Mouse (Mus musculus) spleen, embryonic (tissue): ENCODE measurements around the gene Cytip.

ENCODE experiments used
- CTCF ChIA-PET: fragments of 350-600 bp; sonication (Branson Sonifier 250); formaldehyde crosslinking; loops from one replicate; lab custom pipeline; 2022; lab: Charles Lee

Cytip gene

DNA sequence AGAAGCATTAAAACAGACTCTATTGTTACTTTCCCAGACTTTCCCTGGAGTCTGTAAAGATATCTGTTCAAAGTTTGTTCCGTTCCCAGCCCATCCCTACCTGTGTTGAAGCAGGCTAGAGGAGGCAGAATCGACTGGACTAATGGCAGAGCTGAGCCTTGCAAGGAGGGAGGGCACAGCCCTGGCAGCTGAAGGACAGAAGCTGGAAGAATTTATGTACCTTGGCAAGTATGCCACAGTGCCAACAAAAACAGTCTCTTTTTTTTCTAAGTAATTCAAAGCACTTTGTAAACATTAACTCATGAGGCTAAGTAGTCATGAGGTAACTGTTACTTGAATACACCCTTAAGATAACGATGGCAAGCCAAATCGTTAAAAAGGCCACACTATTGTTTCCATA, at the start of gene Cytip:
Cytip (minus strand) TSS at position 187 of the 400 bp plus-strand sequence.
- CTCF ChIA-PET: no interaction called here

DNA sequence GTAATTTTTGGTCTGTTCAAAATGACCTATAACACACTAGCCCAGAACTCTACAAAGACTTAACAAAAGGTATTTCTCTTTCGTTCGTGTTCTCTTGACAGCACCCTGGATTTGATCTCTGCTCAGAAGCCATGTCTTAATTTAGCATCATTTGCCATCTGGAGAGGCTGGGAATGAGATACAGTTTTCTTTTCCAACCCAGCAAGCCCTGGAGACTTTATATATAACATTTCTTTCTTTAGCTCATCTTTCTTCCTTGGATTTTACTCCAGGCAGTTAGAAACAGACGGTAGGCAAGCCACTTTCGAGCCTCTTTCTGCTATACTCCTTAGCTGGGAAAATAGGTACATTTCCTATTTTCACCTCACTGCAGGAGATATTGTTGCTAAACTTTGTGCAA, 45.3 kb upstream of the Cytip start:
- CTCF ChIA-PET: no interaction called here

DNA sequence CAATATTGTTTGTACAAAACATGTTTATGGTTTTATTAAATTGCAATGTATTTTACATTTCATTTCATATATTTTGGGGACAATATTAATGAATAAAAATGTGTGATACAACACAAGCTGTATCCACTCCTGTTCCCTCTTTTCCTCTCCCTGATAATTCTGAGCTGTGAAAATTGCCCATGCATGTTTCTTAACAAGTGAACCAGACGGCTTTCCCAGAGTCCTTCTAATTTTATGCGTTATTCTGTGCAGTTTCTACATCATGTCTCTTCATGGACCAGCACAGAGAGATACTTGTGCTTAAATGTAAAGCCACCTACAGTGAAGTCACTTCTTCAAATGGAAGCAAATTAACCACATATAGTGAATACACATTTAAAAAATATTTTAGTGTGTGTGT, 42.2 kb upstream of the Cytip start:
- CTCF ChIA-PET: no interaction called here

DNA sequence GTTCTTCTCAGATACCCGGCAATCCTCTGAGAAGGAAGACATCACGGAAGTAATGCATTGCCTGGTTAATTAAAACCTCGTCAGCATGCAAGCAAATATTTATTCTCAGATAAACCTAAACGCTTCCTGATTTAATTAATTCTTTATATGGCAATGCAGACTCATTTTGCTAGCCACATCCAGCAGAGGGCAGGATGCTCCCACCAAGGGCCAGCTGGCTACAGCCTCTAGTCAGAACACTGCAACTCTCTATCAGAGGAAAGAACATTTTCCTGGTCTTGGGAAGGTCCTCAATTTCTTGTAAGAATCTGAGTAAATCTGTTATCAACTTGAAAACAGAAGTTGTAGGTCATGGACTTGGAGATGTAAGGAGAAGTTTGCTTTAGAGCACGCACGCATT, 4.1 kb upstream of the Cytip start:
- CTCF ChIA-PET: interaction anchor here (1.0 kb wide), 1 partner anchor 84 kb away, joined by 3 read pairs; no protein-coding TSS in a partner anchor

DNA sequence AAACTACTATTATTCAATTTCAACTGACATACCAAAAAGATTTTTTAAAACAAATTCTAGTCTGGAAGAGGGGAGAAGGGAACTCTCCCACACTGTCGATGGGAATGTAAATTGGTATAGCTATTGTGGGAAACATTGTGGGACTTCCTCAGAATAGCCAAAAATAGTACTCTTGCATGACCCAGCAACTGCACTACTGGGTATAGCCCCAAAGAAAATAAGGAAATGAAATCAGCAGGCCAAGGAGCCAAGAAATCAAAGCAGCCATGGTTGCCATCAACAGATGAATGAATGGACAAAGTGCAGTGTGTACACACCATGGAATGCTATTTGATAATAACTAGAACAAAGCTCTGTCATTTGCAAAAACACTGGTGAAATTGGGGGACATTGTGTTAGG, 1.5 kb upstream of the Cytip start:
- CTCF ChIA-PET: interaction anchor here (0.6 kb wide), 1 partner anchor 70 kb away, joined by 10 read pairs; no protein-coding TSS in a partner anchor

DNA sequence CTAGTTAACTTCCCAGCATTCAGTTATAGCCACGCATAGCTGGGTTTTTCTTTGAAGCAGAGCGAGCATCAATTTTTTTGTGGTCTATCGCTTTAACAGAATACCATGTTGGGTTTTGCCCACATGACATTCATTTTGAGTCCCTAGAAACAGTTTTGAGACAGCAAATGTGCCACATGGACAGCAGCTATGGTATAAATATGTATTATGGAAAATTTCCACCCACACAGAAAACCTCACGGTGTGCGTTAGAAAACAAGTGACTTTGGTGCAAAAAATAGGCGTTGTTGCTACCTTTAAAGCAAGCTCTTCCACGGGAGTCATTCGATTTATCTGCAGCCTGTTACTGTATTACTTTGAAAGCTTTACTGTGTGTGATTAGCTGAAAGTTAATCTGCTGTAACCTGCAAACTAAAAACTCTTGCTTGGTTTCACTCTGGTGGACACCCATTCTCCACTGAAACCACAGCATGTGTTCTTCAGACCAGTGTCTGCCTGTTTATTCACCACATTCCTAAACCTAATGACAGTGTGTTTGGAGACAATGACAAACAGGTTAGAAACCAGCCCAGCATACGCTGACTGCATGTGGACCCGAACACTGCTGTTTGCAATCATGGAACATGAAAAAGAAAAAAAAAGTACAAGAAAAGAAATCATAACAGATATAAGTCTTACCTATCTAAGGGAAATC, 763 bp downstream of the Cytip start:
- CTCF ChIA-PET: interaction anchor here (0.7 kb wide), 1 partner anchor 1597 kb away, joined by 7 read pairs; no protein-coding TSS in a partner anchor

DNA sequence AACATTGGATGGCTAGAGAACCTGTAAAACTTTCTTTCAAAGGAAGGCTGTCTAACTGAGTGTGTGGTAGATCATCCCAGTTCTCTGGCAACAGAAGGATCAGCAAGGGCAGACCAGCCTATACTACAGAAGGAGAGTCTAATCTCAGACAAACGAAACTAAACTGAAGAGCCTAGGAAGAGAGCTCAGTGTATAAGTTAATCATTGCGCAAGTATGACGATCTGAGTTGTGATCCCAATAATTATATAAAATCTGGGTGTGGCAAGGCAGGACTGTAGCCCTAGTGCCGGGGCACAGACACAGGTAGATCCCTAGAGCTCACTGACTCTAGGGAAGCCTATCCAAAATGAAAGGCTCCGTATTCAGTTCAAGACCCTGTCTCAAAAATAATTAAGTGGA, 3.2 kb downstream of the Cytip start:
- CTCF ChIA-PET: interaction anchor here (0.9 kb wide), 1 partner anchor 136 kb away, joined by 3 read pairs; no protein-coding TSS in a partner anchor

DNA sequence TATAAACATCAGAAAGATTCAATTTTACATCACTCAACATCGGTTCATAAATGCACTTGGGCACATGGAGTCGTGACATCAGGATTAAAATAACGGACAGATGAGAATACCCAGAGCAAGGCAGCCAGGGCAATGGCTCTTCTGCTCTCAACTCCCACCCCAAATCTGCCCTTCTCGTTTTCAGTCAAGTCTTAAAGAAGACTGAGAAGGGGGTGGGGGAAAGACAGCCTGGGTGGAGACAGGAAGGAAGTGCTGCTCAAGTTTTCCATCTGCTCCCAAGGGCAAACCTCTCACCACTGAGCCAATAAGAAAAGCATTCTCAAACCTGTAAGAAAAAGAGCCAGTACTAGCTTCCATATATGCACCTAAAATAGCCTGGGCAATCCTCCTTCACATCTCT, 5.8 kb downstream of the Cytip start:
- CTCF ChIA-PET: no interaction called here

DNA sequence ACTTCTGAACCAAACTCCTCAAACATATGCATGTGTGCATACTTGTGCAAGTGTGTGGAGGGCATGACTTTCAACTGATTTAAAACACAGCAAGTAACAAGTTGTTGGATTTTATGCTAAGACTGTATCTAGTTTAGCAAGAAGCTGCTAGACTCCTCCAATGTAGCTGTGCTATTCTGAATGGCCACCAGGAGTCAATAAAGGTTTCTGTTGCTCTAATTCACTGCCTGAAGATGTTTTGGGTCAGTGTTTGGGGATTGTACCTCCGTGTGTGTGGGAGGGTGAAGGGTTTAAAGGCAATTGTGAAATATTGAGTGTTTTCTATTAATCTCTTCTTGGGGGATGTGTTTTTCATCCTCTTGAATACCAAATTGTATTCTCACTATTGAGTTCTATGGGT, 6.4 kb downstream of the Cytip start:
- CTCF ChIA-PET: no interaction called here

DNA sequence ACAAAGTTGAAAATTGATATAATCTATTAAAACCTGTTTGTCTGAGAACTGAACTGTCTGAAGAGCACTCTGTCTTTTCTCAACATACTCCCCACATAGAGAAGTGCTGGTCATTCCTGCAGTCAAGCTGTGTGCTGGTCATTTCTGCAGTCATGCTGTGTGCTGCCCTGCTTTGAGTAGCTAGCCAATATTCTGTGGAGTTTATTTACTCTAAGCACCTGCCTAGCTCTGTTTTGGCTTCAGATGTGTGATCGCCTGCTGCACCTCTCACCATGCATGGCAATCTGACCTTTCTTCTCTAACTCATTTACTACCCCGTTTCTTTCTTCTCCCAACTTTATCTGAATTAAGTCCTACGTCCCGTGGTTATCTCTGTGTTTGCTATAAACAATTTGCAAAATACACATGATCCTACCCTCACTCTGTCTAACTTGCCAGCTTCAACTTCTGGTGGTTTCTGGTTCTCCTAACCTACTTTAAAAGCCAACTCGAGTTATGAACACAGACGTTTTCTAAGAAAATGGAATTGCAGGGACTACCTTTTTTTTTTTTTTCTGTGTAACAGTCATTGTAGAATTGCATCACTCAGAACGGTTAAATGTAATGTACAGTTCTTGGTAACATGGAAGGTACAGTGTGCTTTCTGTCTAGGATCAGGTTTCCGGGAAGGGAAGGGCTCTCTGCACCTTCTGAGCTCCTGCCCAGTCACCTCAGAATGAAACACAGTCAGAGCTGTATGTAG, 7.9 kb downstream of the Cytip start:
- CTCF ChIA-PET: no interaction called here

DNA sequence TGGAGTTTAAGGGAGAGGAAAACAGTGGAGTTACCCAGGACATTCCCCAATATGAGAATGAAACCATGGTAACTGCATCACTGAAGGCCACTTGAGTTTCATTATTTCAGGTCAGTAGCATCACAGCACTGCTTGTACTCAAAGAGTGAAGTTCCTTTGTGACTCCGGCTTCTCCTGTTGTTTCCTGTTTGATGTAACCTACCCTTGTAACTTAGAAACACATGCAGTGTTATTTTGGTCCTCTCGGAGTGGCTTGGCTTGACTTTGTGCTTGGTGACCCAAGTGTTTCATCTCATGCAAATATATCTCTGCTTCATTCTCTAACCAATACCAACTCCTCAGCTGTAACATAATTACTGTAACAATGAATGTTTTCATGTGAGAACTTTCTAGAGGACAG, 11.1 kb downstream of the Cytip start:
- CTCF ChIA-PET: no interaction called here

DNA sequence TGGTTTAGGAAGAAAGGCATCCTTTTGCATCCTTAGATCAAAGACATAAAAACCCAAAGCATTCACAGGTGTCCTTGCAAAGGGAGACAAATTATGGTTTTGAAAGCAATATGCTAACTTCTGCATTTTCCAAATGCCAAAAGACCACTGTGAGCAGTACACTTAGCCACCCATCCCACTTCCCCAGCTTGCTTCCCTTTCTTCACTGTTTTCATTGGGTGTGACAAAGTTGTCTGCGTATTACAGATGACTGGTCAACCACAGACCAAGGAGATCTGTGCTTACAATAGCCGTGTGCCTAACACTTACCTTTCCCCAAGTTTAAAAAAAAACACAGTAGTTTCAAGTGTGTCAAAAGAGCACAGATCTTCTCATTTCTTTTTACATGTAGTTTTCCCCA, 11.7 kb downstream of the Cytip start:
- CTCF ChIA-PET: interaction anchor here (0.6 kb wide), 1 partner anchor 102 kb away, joined by 3 read pairs; no protein-coding TSS in a partner anchor

DNA sequence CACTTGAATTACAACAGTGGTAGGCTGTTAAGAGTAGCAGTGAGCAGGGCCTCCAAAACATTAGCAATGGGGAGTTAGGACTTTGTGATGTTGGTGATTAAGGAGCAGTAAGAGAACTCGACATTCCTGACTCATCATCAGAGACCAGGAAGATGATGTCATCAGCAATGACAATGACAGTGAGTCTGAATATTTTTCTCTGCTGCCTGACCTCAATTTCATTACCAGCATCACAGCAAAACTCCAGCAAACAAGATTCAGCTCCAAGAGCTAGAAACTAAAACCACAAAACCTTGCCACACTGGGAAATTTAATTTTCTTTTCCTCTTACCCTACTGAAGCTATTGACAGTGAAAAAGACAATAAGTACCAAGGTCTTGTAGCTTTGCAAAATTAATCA, 14.6 kb downstream of the Cytip start:
- CTCF ChIA-PET: interaction anchor here (1.5 kb wide), 1 partner anchor 20 kb away, joined by 4 read pairs; no protein-coding TSS in a partner anchor

DNA sequence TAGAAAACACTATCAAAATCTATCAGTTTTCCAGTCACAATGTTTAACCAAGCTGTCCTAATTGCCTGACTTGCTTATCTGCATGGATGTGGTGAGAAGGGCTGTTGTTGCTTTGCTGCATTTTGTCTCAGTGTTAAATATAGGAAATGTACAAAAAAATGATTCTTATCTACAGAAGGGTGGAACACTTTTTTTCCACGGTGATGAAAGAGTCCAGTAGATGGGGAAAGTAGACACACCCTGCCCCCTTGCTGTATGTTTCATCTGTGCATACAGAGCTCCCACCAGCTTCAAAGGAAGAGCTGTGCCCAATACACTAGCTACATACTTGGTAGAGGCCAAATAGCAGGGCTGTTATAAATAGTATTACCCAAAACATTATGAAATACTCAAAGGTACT, 16.3 kb downstream of the Cytip start:
- CTCF ChIA-PET: interaction anchor here (0.6 to 1.0 kb wide), 3 partner anchors 18 to 157 kb away, joined by 3 to 5 read pairs (median 5); no protein-coding TSS in a partner anchor

DNA sequence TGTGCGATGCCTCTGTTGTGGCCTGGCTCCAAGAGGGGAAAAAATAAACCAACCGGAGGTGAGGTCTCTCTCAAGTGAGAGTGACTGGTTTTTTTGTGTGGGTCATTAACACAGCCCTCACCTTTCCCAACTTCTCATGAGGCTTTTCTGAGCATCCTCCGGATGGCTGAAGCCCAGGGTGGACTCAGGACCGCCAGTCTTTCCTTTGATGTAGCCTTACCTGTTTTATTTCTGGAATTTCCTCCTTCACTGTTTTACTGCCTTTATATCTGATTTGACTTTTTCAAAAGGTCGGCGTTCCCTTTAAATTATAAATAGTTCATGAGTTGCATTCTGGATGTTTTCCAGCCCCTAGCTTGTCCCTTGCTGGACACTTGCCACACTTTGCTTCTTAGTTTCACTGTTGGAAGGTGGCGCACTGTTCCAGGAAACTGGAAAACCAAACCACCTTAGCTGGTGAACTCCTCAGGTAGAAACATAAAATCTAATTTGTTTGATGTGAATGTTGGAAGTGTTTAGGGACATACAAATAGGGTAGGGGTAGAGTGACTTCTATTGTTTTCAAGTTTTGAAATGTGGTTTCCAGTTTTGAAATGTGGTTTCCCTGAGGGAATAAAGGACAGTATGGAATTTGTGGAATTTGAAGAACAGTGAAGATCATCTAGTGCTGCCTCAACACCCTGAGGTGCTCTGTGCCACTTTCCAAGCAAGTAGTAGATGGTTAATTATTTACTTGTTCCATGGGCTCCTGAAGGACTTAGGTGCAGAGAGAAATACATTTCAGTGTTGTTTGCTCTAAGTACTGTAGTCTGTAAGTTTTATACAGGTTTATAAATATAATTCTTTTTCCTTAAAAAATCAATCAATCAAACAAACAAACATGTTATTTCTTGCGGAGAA, 19.7 kb downstream of the Cytip start:
- CTCF ChIA-PET: no interaction called here

DNA sequence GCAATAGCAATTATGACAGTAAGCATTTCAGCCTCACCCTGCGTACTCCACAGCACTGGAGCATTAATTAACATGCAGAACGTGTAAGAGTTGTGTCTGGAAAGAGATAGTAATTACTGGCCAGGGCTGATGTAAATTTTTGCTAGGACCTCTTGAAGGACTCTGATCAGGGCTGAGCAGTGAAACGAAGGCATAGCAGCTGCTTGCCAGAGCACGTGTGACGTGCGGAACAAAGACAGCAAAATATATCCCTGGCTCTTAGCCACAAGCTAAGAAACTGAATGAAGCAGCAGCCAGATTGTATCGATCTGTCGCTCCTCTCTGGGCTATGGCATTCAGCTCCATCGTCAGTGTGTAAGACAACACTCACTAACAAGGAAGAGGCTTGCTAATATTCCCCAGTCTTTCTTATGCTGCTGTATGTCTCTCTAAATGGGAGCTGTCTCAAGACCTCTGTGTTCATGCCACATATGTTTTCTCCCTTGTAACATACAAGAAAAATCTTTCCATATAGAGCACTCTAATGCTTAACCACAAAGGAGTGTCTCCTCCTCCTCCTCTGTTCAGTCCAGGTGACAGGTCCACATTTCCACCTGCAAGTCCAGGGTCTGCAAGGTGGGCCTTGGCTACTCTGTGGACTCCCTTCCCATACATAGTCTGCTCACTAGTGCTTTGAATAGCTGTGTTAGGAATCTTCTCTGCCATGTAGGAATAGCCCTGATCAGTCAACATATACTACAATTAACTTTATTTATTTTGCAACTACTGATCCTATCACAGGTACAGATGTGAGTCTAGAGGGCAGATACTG, 20.7 kb downstream of the Cytip start:
- CTCF ChIA-PET: no interaction called here

DNA sequence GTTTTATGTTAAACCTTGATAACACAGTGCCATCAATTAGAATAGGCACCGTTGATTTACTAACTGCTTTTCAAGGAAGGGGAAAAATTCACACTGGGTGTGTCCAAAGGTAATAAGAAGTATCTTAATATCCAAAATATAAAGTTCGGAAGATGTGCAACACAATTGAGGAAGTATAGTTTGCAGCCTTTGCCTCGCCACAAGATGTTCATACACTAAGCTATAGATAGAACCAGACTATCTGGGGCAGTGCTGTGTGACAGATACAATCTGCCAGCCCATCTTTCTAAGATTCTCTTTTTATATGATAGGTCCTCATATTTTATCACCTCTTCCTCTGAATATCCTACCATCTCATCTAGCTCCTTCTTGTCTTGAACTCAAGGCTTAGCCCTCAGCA, 22.4 kb downstream of the Cytip start:
- CTCF ChIA-PET: no interaction called here

DNA sequence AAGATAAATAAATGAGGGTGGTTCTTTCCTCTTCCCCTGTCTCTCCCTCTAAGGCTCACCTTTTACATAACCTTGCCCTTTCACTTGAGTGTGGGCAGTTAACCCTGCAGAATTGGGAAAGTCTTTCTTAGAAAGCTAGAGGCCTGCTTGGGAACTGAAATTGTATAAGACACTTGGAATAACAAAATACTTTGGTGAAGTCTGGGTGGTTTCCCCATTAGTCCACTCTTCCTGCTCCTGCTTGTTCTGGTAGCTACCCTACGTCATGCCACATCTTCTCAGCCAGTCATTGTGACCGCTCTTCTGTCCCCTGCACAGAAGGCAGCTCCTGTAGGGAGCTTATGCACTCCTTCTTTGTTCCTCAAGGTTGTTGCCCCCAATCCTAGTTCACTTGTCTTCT, 26.2 kb downstream of the Cytip start:
- CTCF ChIA-PET: no interaction called here

DNA sequence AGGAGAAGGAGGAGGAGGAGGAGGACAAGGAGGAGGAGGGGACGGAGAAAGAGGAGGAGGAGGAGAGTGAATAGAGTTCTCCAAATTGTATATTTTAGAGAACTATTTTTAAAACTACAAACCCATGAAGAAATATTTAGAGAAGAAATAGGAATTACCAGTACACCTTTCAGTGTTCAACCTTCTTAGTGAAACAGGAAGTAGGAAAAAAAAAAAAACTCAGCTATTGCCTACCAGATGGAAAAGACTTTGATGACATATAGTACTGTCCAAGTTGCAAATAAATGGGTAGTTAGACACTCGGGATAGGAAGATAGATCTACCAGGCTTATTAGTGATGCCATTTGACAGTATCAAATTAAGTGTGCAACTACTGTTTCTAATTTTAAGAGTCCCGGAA, 27.7 kb downstream of the Cytip start:
- CTCF ChIA-PET: no interaction called here

DNA sequence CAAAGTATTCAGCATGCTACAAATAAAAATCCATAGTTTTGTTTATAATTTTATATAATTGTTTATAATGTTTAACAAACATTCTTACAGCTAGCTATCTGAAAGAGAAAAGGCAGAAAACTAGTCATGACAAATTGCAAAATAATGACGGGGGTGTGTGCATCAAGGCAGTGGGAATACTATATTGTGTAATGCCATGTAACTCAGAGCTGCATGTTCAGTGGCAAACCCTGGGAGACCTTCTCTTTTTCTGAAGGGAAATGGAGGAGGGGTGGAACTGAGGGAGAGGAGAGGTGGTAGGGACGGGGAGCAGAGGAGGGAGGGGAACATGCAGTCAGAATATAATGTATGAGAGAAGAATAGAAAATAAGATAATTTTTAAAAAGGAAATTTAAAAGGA, 28.6 kb downstream of the Cytip start:
- CTCF ChIA-PET: no interaction called here
